ENCODE assay signal across 8 mouse cellular contexts in genomic region chr9:86742959-86743911, GRCm38 (mm10). TPM values are rescaled to one million over a fixed set of nuclear protein-coding genes. Genes with fewer than 3 reads are reported as not detected.
DNase-seq lines count a peak whose midpoint lies in the region; ATAC-seq lines count a peak whose summit lies in the region.

TSS of gene Prss35 (plus strand) at chr9:86743649.

- ATAC-seq in cerebellum, adult (ENCODE audit: insufficient number of reproducible peaks, low FRiP score, low TSS enrichment), result no peak
- peak; percentile 87 for ATAC-seq in hindbrain, embryonic 11.5 days (ENCODE audit: low FRiP score)
- ATAC-seq in stomach, embryonic 15.5 days (ENCODE audit: insufficient read depth, low FRiP score, low read depth), result peak; percentile 64

- peak within 1 kb of the TSS; percentile 32 for H3K9ac ChIP-seq in hindbrain, embryonic 11.5 days (ENCODE audit: low read depth, low read length)
- peak within 1 kb of the TSS; percentile 9; the same call in 1 of the 2 replicates for H3K9ac ChIP-seq in stomach, embryonic 15.5 days

- no peak within 1 kb of the TSS for H3K27ac ChIP-seq in hindbrain, embryonic 11.5 days (ENCODE audit: low read depth, low read length)
- no peak within 1 kb of the TSS for H3K27ac ChIP-seq in stomach, embryonic 15.5 days

- H3K4me3 ChIP-seq in hindbrain, embryonic 11.5 days (ENCODE audit: low read depth, low read length), result peak within 1 kb of the TSS; percentile 27
- H3K4me3 ChIP-seq in stomach, embryonic 15.5 days (replicated peaks), result peak within 1 kb of the TSS; percentile 36

- H3K4me2 ChIP-seq in hindbrain, embryonic 11.5 days (replicated peaks; ENCODE audit: low read depth, low read length), result peak within 1 kb of the TSS; percentile 57
- peak within 1 kb of the TSS; percentile 56 for H3K4me2 ChIP-seq in stomach, embryonic 15.5 days

- peak; percentile 16 to 33 for DNase-seq in cerebellum, postnatal 25 days
- DNase-seq in urinary bladder, adult 2 months (ENCODE audit: low spot score), result no peak
- DNase-seq in urinary bladder, postnatal 25 days (ENCODE audit: low spot score), result no peak
- DNase-seq in hindbrain, embryonic 11.5 days (ENCODE audit: low spot score), result peak; percentile 58
- DNase-seq in lung, postnatal 10 days, result peak; percentile 64
- DNase-seq in cerebellum, adult 9-11 months, result no peak

- H3K27me3 ChIP-seq in hindbrain, embryonic 11.5 days (ENCODE audit: control insufficient read depth, insufficient read depth, low read length), result no peaks in the 10 kb centered on the region
- no peaks in the 10 kb centered on the region for H3K27me3 ChIP-seq in stomach, embryonic 15.5 days (replicated peaks)

- WGBS in hindbrain, embryonic 11.5 days, result 5% methylated on average over 19 of the region's 19 CpGs
- 4% methylated on average over 19 of the region's 19 CpGs for WGBS in stomach, embryonic 15.5 days

- no peaks in the 10 kb centered on the region for H3K36me3 ChIP-seq in hindbrain, embryonic 11.5 days (ENCODE audit: control insufficient read depth, insufficient read depth, low read length)
- H3K36me3 ChIP-seq in stomach, embryonic 15.5 days, result no peaks in the 10 kb centered on the region

- no peaks in the 10 kb centered on the region for H3K4me1 ChIP-seq in hindbrain, embryonic 11.5 days (replicated peaks; ENCODE audit: control insufficient read depth, insufficient read depth, low read length)
- H3K4me1 ChIP-seq in stomach, embryonic 15.5 days, result 0 out of 2 replicates have a peak, but pooled peaks cover 7% of the 10 kb centered on the region

- H3K9me3 ChIP-seq in hindbrain, embryonic 11.5 days (ENCODE audit: control insufficient read depth, low read length), result no peaks in the 10 kb centered on the region
- H3K9me3 ChIP-seq in stomach, embryonic 15.5 days, result no peaks in the 10 kb centered on the region

RNA-seq across cellular contexts. Expression of gene Prss35, which starts in this region (rescaled TPM):
- 17.0 and 19.4 TPM in 2 replicates for polyA plus RNA-seq in urinary bladder, adult 2 months (2012; rRNA removed)
- 0.48 and 1.1 TPM in 2 replicates for polyA plus RNA-seq in hindbrain, embryonic 11.5 days (2014; fragmentation: Nextera tagmentation; extraction: Ambion mirVana)
- 15.8 and 17.5 TPM in 2 replicates for polyA plus RNA-seq in stomach, embryonic 15.5 days (2015; fragmentation: Nextera tagmentation; extraction: Ambion mirVana)

Comparison
In these comparisons a context has a peak if more than half of its experiments do, and no peak if none do; other contexts are left out.
1. DNase-seq: peak in cerebellum, postnatal 25 days (2 of 2), hindbrain, embryonic 11.5 days (single experiment) and lung, postnatal 10 days (single experiment); none in urinary bladder, adult 2 months (single experiment), urinary bladder, postnatal 25 days (single experiment) and cerebellum, adult 9-11 months (single experiment).